Mouse (Mus musculus): ENCODE measurements around the gene Hoxc10.

DNA sequence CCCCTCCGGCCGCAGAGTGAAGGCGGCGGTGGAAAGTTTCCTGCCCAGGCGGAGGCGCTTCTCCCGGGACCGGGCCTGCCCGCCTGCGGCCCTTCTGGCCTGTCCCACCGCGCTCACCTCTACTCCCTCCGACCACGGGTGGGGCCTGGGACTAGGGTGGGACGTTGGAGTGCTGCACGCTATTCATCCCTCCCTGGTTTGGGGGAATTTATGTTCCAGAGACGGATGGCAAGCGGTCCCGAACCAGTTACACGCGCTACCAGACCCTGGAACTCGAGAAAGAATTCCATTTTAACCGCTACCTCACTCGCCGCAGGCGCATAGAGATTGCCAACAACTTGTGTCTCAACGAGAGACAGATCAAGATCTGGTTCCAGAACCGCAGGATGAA is 48.4 kb downstream of the Hoxc10 start:
- TF ChIP-seq CTCF (conservative IDR thresholded peaks at IDR 0.05; ENCODE audit: low read length) (no peak), NANOG (IDR thresholded peaks at IDR 0.05; ENCODE audit: borderline replicate concordance, low read length) (no peak)
